Mouse (Mus musculus): ENCODE results near the gene Tmem269.

DNA sequence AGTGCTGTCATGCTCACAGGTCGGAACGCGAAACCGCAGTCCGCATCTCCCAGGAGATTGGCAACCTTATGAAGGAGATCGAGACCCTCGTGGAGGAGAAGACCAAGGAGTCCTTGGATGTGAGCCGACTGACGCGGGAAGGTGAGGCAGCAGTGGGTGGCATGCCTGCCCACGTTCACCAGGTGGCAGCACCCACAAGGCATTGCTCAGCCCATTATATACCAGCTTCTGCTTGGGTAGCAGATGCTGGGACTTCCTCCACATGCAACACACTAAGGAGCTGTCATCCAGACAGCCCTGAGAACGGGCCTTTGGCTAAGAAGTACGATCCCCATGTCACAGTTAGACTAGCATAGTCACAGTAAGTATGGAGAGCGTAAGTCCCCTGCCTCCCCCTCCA, 23.6 kb upstream of the Tmem269 start:
- TF ChIP-seq CTCF (IDR thresholded peaks at IDR 0.05; ENCODE audit: extremely low read depth, insufficient read depth, low read length) (peak; percentile 45), POLR2A (IDR thresholded peaks at IDR 0.05; ENCODE audit: extremely low read depth, insufficient read depth, low read length) (no peak)
